Mouse (Mus musculus): Measurements from ENCODE around the gene Arhgef7. TPM values are rescaled to one million over a fixed set of nuclear protein-coding genes. Genes with fewer than 3 reads are reported as not detected.
A peak's percentile ranks its signal among the peaks of the same experiment; 100 is the strongest.

Gene Arhgef7
- polyA plus RNA-seq, 1 experiment from 2014 or later, result 54.1 TPM

DNA sequence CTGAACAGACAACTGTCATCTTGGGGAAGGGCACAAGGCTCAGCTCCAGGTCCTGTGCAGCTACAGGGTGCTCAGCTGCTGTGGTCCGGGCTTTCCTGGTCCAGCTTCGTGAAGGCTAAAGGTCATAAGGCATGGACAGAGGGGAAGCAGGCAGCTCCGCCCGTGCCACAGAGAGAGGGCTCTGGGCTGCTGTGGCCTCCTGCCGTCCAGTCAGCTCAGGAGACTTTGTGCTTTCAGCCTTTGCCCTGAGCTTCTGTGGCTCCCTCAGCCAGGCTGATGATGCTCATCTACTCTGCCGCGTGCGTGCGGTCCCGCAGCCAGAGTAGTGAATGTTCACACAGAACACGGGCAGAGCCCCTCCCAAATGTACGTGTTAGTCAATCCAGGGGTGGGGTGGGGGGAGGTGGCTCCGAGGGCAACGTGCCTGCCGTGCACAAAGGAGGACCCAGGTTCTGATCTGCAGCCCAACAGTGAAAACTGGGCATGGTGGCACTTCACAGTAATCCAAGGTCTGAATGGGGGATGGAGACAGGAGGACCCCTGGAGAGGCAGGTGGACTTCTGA, 8.2 kb downstream of the Arhgef7 start:
- Histone ChIP-seq H3K9me3 (replicated peaks; ENCODE audit: control insufficient read depth, low read length) (no peaks in the 10 kb centered on the region), H3K9ac (ENCODE audit: low read length) (no peak overlapping the region), H3K27me3 (ENCODE audit: control insufficient read depth, insufficient read depth, low read length) (no peaks in the 10 kb centered on the region), H3K27ac (ENCODE audit: low read length) (no peak overlapping the region), H3K4me2 (ENCODE audit: low read depth, low read length) (no peak overlapping the region), H3K4me3 (ENCODE audit: low read length) (no peak overlapping the region), H3K36me3 (ENCODE audit: control insufficient read depth, insufficient read depth) (no peaks in the 10 kb centered on the region), H3K4me1 (ENCODE audit: control insufficient read depth, insufficient read depth, low read length) (no peaks in the 10 kb centered on the region)
- peak; percentile 10; the same call in 1 of the 2 replicates for ATAC-seq (replicated peaks; ENCODE audit: extremely low read depth, insufficient read depth, low FRiP score)
- 85% methylated on average over 15 of the region's 15 CpGs for WGBS

DNA sequence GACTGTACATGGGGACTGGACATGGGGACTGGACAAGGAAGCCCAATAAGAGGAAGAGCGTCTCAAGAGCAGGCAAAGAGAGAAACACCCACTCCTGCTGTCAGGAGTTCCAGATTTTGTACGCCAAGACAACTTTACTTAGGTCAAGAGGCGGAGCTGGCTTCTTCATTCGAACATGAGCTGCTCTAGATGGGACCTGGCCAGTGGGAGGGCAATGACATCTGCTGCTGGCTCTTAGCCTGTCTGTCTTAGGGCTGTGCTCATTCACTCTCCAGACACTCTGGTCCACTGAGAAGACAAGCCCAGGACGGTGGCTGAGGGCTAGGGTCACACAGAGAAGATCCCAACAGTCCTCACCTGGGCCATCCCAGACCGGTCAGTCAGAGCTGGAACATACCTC, 9.6 kb downstream of the Arhgef7 start:
- ATAC-seq (replicated peaks; ENCODE audit: extremely low read depth, insufficient read depth, low FRiP score), result no peak
- Histone ChIP-seq H3K4me1 (ENCODE audit: control insufficient read depth, insufficient read depth, low read length) (peaks cover 4% of the 10 kb centered on the region; the same call in 1 of the 2 replicates), H3K27me3 (ENCODE audit: control insufficient read depth, insufficient read depth, low read length) (no peaks in the 10 kb centered on the region), H3K4me2 (ENCODE audit: low read depth, low read length) (no peak overlapping the region), H3K36me3 (ENCODE audit: control insufficient read depth, insufficient read depth) (no peaks in the 10 kb centered on the region), H3K27ac (ENCODE audit: low read length) (no peak overlapping the region), H3K9ac (ENCODE audit: low read length) (no peak overlapping the region), H3K4me3 (ENCODE audit: low read length) (no peak overlapping the region), H3K9me3 (replicated peaks; ENCODE audit: control insufficient read depth, low read length) (no peaks in the 10 kb centered on the region)
- 74% methylated on average over 6 of the region's 6 CpGs for WGBS

DNA sequence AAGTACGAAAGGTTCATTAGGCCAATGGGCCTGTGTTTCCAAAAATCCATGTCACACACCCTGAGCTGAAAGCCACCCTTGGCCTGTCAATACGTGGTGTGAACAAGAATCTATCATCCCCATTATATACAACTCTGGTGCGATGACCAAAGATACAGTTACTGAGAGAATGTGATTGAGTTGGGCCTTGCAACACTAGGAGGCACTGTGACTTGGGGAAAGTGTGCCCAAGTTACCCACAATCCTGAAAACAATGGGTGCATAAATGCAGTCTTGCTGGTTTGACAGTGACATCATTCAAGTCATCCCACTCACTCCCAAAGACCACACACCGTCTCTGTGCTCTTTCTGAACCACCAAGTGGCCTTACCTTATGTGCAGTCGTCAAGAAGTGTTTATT, 11.6 kb downstream of the Arhgef7 start:
- H3K9me3 ChIP-seq (replicated peaks; ENCODE audit: control insufficient read depth, low read length), result no peaks in the 10 kb centered on the region

DNA sequence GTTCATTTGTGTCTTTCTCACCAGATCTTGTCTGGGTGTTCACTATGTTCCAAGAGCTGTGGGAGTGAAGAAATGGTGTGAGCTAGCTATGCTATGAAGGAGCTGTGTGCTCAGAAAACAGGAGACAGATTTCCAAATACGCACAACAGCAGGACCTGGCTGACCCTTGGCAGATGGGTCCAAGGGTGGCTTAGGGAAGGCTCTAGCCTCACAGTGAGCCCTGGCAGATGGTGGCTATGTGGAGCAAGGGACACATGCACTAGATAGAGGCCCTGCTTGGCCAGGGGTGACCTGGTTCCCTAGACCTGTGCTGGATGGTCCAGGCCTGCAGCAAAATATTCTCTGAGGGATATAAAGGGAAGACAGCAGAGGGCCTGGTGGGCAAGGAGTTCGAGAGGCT, 13.3 kb downstream of the Arhgef7 start:
- H3K4me3 ChIP-seq (ENCODE audit: low read length), result no peak overlapping the region
- WGBS, result 92% methylated on average over 2 of the region's 2 CpGs
- no peak overlapping the region for H3K4me2 ChIP-seq (ENCODE audit: low read depth, low read length)
- no peak for ATAC-seq (replicated peaks; ENCODE audit: extremely low read depth, insufficient read depth, low FRiP score)
- H3K27me3 ChIP-seq (ENCODE audit: control insufficient read depth, insufficient read depth, low read length), result no peaks in the 10 kb centered on the region
- H3K36me3 ChIP-seq (ENCODE audit: control insufficient read depth, insufficient read depth), result no peaks in the 10 kb centered on the region
- H3K27ac ChIP-seq (ENCODE audit: low read length), result no peak overlapping the region
- peaks cover 6% of the 10 kb centered on the region; the same call in 1 of the 2 replicates for H3K4me1 ChIP-seq (ENCODE audit: control insufficient read depth, insufficient read depth, low read length)
- no peak overlapping the region for H3K9ac ChIP-seq (ENCODE audit: low read length)
- H3K9me3 ChIP-seq (replicated peaks; ENCODE audit: control insufficient read depth, low read length), result no peaks in the 10 kb centered on the region

More for the DNA sequence above, 11.6 kb downstream of the Arhgef7 start:
- Histone ChIP-seq H3K36me3 (ENCODE audit: control insufficient read depth, insufficient read depth) (no peaks in the 10 kb centered on the region), H3K4me3 (ENCODE audit: low read length) (no peak overlapping the region), H3K27me3 (ENCODE audit: control insufficient read depth, insufficient read depth, low read length) (no peaks in the 10 kb centered on the region), H3K4me2 (ENCODE audit: low read depth, low read length) (no peak overlapping the region), H3K4me1 (ENCODE audit: control insufficient read depth, insufficient read depth, low read length) (peaks cover 4% of the 10 kb centered on the region; the same call in 1 of the 2 replicates), H3K9ac (ENCODE audit: low read length) (no peak overlapping the region), H3K27ac (ENCODE audit: low read length) (no peak overlapping the region)
- WGBS, result 78% methylated on average over 5 of the region's 5 CpGs
- ATAC-seq (replicated peaks; ENCODE audit: extremely low read depth, insufficient read depth, low FRiP score), result no peak

DNA sequence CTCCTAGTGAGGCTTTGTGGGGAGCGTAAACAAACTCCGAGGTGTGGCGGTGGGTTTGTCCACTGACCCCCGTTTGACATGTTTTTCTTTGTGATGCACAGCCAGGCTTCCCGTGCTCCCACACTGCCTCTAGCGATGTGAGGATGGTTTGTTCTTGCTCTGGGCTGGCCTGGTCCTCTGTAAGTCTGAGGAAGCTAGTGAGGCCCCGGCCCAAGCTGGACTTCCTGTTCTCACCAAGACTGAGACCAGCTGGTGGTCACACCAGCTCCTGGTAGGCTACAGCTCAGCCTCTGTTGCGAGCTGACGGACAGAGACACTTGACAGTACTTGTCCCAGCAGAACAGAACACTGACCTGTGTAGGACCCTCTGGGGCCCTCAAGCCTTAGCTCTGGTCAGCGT, 16.1 kb downstream of the Arhgef7 start:
- Histone ChIP-seq H3K9ac (ENCODE audit: low read length) (no peak overlapping the region), H3K4me1 (ENCODE audit: control insufficient read depth, insufficient read depth, low read length) (peaks cover 26% of the 10 kb centered on the region), H3K9me3 (replicated peaks; ENCODE audit: control insufficient read depth, low read length) (no peaks in the 10 kb centered on the region), H3K27me3 (ENCODE audit: control insufficient read depth, insufficient read depth, low read length) (no peaks in the 10 kb centered on the region), H3K27ac (ENCODE audit: low read length) (no peak overlapping the region), H3K4me2 (ENCODE audit: low read depth, low read length) (no peak overlapping the region), H3K4me3 (ENCODE audit: low read length) (no peak overlapping the region), H3K36me3 (ENCODE audit: control insufficient read depth, insufficient read depth) (no peaks in the 10 kb centered on the region)
- 70% methylated on average over 10 of the region's 10 CpGs for WGBS
- no peak for ATAC-seq (replicated peaks; ENCODE audit: extremely low read depth, insufficient read depth, low FRiP score)

DNA sequence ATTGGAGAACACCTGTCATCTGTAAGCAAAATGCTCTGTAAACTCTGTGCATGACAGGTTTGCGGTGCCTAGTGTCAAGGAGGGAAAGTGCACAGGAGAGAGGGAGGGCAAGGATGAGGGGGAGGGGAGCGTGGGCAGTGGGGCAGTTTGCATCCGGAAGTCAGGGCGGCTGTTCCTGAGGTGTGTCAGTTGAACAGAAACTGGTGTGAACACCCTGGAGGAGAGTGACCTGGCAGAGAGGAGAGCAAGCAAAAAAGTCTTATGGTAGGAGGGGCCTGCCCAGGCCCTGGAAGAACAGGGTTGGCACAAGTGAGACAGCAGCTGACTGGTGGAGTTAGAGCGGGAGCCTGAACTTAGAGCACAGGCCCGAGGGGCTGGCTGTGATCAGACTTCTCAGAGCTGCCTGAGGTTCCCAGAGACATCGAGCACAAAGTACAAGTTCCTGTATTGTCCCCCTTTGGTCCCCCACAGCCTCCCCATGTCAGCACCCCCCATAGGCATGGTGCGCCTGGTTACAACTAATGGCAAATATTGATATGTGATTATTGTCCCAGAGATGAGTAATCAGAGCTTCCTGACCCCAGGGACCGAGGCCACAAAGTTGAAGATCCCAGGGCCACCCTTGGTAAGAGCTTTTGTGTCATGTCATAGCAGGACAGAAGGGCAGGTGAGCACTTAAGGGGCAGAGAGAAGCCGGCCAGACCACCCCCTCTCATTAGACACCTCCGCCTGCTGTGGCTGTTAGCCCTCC, 19.5 kb downstream of the Arhgef7 start:
- Histone ChIP-seq H3K9me3 (replicated peaks; ENCODE audit: control insufficient read depth, low read length) (no peaks in the 10 kb centered on the region), H3K4me3 (ENCODE audit: low read length) (no peak overlapping the region), H3K4me1 (ENCODE audit: control insufficient read depth, insufficient read depth, low read length) (peaks cover 39% of the 10 kb centered on the region), H3K4me2 (ENCODE audit: low read depth, low read length) (no peak overlapping the region), H3K27ac (ENCODE audit: low read length) (peak overlapping the region; percentile 87), H3K36me3 (ENCODE audit: control insufficient read depth, insufficient read depth) (no peaks in the 10 kb centered on the region), H3K9ac (ENCODE audit: low read length) (peak overlapping the region; percentile 21), H3K27me3 (ENCODE audit: control insufficient read depth, insufficient read depth, low read length) (no peaks in the 10 kb centered on the region)
- 39% methylated on average over 11 of the region's 11 CpGs for WGBS
- ATAC-seq (replicated peaks; ENCODE audit: extremely low read depth, insufficient read depth, low FRiP score), result peak; percentile 37; the same call in 1 of the 2 replicates

DNA sequence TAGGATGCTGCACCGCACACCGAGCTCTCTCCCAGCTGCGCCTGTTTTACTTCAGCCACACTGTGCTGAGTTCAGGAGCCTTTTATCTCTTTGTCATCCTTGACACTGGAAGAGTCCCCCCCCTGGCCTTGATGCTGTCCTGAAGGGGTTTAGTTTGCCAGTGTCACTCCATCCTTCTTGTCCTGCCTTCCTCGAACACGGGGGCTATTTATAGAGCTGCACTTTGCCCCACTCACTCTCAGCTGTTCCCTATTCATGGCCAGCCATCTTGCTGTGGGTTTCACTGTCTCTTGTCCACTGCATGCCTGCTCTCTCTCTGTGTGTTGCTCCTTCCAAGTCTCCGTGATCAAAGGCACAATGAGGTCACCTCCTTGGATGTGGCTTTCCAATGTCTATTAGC, 22.0 kb downstream of the Arhgef7 start:
- H3K4me1 ChIP-seq (ENCODE audit: control insufficient read depth, insufficient read depth, low read length), result peaks cover 43% of the 10 kb centered on the region
- peak; percentile 46; the same call in 1 of the 2 replicates for ATAC-seq (replicated peaks; ENCODE audit: extremely low read depth, insufficient read depth, low FRiP score)
- no peak overlapping the region for H3K9ac ChIP-seq (ENCODE audit: low read length)
- no peaks in the 10 kb centered on the region for H3K36me3 ChIP-seq (ENCODE audit: control insufficient read depth, insufficient read depth)
- peak overlapping the region; percentile 31; the same call in 1 of the 2 replicates for H3K4me2 ChIP-seq (ENCODE audit: low read depth, low read length)
- H3K9me3 ChIP-seq (replicated peaks; ENCODE audit: control insufficient read depth, low read length), result no peaks in the 10 kb centered on the region
- 17% methylated on average over 6 of the region's 6 CpGs for WGBS
- H3K27me3 ChIP-seq (ENCODE audit: control insufficient read depth, insufficient read depth, low read length), result no peaks in the 10 kb centered on the region
- H3K4me3 ChIP-seq (ENCODE audit: low read length), result no peak overlapping the region
- peak overlapping the region; percentile 72 for H3K27ac ChIP-seq (ENCODE audit: low read length)

DNA sequence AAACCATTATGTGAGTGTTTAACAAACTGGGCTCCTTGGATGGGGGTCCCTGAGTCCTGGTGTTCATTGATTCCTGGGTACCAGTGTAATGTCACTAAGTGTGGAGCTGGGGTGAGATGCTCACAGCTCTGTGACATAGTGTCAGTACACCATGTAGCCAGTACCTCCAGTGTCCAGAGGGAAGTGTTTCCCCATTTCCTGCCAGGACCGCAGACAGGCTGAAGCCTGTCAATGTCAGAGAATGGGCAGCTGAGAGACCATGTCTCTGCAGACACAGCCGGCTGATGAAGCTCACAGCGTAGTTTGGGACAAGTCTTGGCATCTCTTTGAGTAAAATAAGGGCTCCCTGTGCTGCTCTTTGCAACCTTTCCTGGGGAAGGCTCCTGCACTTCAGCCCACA, 24.8 kb downstream of the Arhgef7 start:
- H3K4me1 ChIP-seq (ENCODE audit: control insufficient read depth, insufficient read depth, low read length), result peaks cover 30% of the 10 kb centered on the region
- H3K27me3 ChIP-seq (ENCODE audit: control insufficient read depth, insufficient read depth, low read length), result no peaks in the 10 kb centered on the region
- ATAC-seq (replicated peaks; ENCODE audit: extremely low read depth, insufficient read depth, low FRiP score), result no peak
- no peak overlapping the region for H3K4me2 ChIP-seq (ENCODE audit: low read depth, low read length)
- 72% methylated on average over 3 of the region's 3 CpGs for WGBS
- H3K36me3 ChIP-seq (ENCODE audit: control insufficient read depth, insufficient read depth), result no peaks in the 10 kb centered on the region
- no peak overlapping the region for H3K27ac ChIP-seq (ENCODE audit: low read length)
- no peaks in the 10 kb centered on the region for H3K9me3 ChIP-seq (replicated peaks; ENCODE audit: control insufficient read depth, low read length)
- no peak overlapping the region for H3K4me3 ChIP-seq (ENCODE audit: low read length)
- H3K9ac ChIP-seq (ENCODE audit: low read length), result no peak overlapping the region

DNA sequence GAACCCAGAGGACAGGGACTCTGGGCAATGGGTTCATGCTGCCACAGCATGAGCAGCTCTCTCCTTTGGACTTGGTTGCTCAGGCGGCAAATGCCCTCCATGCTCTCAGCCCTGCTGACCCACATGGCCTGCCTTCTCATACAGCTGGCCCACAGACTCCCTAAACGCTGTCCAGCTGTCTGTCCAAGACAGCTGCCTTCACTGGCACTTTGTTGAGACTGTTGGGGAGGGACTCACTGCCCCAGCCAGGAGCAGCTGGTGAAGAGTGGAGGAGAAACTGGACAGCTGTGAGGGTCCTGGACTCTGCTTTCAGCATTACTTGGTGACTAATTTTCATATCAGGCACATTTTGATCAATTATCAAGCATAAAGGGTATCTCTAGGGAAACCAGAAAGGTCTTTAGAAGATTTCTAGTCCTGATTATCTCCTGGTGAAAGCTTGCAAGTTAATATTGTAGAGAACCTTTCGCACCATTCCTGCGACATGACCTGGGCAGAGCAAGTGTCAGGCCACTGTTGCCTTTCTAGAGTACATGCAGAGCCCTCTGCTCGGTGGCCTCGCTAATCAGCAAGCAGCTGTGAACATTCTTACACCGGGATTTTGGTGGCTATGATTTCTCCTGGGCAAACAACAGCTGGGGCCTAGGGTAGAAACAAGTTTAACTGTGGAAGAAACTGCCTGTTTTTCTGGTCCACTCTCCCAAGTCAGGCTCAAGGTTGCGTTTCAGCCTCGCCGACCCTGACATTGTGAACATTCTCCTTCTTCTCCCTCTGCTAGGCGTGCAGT, 25.8 kb downstream of the Arhgef7 start:
- H3K27ac ChIP-seq (ENCODE audit: low read length), result no peak overlapping the region
- no peak overlapping the region for H3K4me2 ChIP-seq (ENCODE audit: low read depth, low read length)
- no peak overlapping the region for H3K9ac ChIP-seq (ENCODE audit: low read length)
- H3K4me1 ChIP-seq (ENCODE audit: control insufficient read depth, insufficient read depth, low read length), result peaks cover 27% of the 10 kb centered on the region
- H3K27me3 ChIP-seq (ENCODE audit: control insufficient read depth, insufficient read depth, low read length), result no peaks in the 10 kb centered on the region
- 56% methylated on average over 11 of the region's 11 CpGs for WGBS
- H3K36me3 ChIP-seq (ENCODE audit: control insufficient read depth, insufficient read depth), result no peaks in the 10 kb centered on the region
- no peak for ATAC-seq (replicated peaks; ENCODE audit: extremely low read depth, insufficient read depth, low FRiP score)
- no peaks in the 10 kb centered on the region for H3K9me3 ChIP-seq (replicated peaks; ENCODE audit: control insufficient read depth, low read length)
- no peak overlapping the region for H3K4me3 ChIP-seq (ENCODE audit: low read length)
